Mouse (Mus musculus) activated CD4-positive, CD25-positive, alpha-beta regulatory T cell, adult 9 weeks (primary cell): ENCODE measurements around the gene Fam120a. TPM values are rescaled to one million over a fixed set of nuclear protein-coding genes. Genes with fewer than 3 reads are reported as not detected.

ENCODE experiments used
- polyA plus RNA-seq: library from polyadenylated mRNA; unstranded; fragments of 100-300 nt; shearing (Covaris generic); gene quantifications from one replicate; pipeline ENCODE4 v1.2.1, GENCODE M21; 2017

Gene Fam120a
- polyA plus RNA-seq = 15.1 TPM

GRCm38 (mm10) chr13:48967956-48968749, at the start of gene Fam120a:
Gene Fam120a (minus strand): TSS chr13:48968017.

GRCm38 (mm10) chr13:48870771-48871731, 96.8 kb downstream of the Fam120a start, which contains the start of gene Phf2:
Gene Phf2 (minus strand): TSS chr13:48871119.

Other genes with a start within 250 kb of the Fam120a start
- gene Phf2, start 96.9 kb downstream of the Fam120a start, polyA plus RNA-seq = 4.8 TPM
- not detected for gene Wnk2, start 180.0 kb upstream of the Fam120a start, polyA plus RNA-seq
- gene Ninj1, start 219.5 kb upstream of the Fam120a start, polyA plus RNA-seq = 29.3 TPM
- 44.4 TPM for gene Card19, start 248.0 kb upstream of the Fam120a start, polyA plus RNA-seq